Mouse (Mus musculus) liver, embryonic 14.5 days (tissue): Measurements from ENCODE around the gene Igsf21. TPM values are rescaled to one million over a fixed set of nuclear protein-coding genes. Genes with fewer than 3 reads are reported as not detected.
A peak's percentile ranks its signal among the peaks of the same experiment; 100 is the strongest.

Experiments used
- ATAC-seq: fragments of 200-750 bp; cut with Nextera tagmentation; 2 replicates; pipeline ENCODE4 v1.8.0; 2017; ENCODE audit warnings: moderate number of reproducible peaks, mild to moderate bottlenecking, moderate library complexity; ENCODE audit not compliant: insufficient read depth
- DNase-seq, 3 experiments: peaks; one replicate each; pipeline ENCODE4 v3.0.0-alpha.2; 2012 to 2013; ENCODE audit warnings: low read depth in 3 of 3, low spot score in 3 of 3
- H3K27ac ChIP-seq: fragments of 300-500 bp; sonication (generic); 2 replicates; pipeline ENCODE4 v1.5.1; 2014; ENCODE audit warnings: moderate library complexity, mild to moderate bottlenecking, control low read depth, inconsistent platforms
- H3K27me3 ChIP-seq: fragments of 300-500 bp; sonication (generic); 2 replicates; pipeline ENCODE4 v1.6.1; 2014; ENCODE audit warnings: mild to moderate bottlenecking, low read length, moderate library complexity; ENCODE audit not compliant: control insufficient read depth, insufficient read depth
- H3K36me3 ChIP-seq: fragments of 300-500 bp; sonication (generic); replicated peaks from 2 replicates; pipeline ENCODE4 v1.6.1; 2014; ENCODE audit warnings: low read depth; ENCODE audit not compliant: control insufficient read depth, insufficient read depth
- H3K4me1 ChIP-seq, 2 experiments: fragments of 200-500 bp in 1 of 2; fragments of 300-500 bp in 1 of 2; sonication (generic) in 1 of 2; replicated peaks; 2 replicates each; pipeline ENCODE4 v1.6.1; 2012 to 2014; ENCODE audit warnings: antibody characterized with exemption in 1 of 2, inconsistent platforms in 1 of 2, low read length in 1 of 2; ENCODE audit not compliant: control insufficient read depth in 2 of 2, insufficient read depth in 2 of 2
- H3K4me2 ChIP-seq: fragments of 300-500 bp; sonication (generic); 2 replicates; pipeline ENCODE4 v1.6.1; 2014; ENCODE audit warnings: low read depth, mild to moderate bottlenecking, control low read depth, moderate library complexity
- H3K4me3 ChIP-seq, 2 experiments: fragments of 200-500 bp in 1 of 2; fragments of 300-500 bp in 1 of 2; sonication (generic) in 1 of 2; 2 replicates each; pipeline ENCODE4 v1.5.1; 2012 to 2014; ENCODE audit warnings: low read depth in 2 of 2, low read length in 2 of 2, mild to moderate bottlenecking in 2 of 2, control low read depth in 1 of 2, inconsistent platforms in 1 of 2, moderate library complexity in 1 of 2; ENCODE audit not compliant: insufficient read depth in 1 of 2
- H3K9ac ChIP-seq: fragments of 300-500 bp; sonication (generic); replicated peaks from 2 replicates; pipeline ENCODE4 v1.6.1; 2014; ENCODE audit warnings: mild to moderate bottlenecking, control low read depth, moderate library complexity
- H3K9me3 ChIP-seq: fragments of 300-500 bp; sonication (generic); 2 replicates; pipeline ENCODE4 v1.6.1; 2016; ENCODE audit warnings: low read length, mixed read lengths; ENCODE audit not compliant: control insufficient read depth
- CTCF ChIP-seq: IDR thresholded peaks from 2 replicates; pipeline ENCODE4 v1.5.1; 2016; ENCODE audit warnings: antibody characterized with exemption, low read depth, control low read depth
- EP300 ChIP-seq: IDR thresholded peaks from 2 replicates; pipeline ENCODE4 v1.6.1; 2016; ENCODE audit warnings: antibody characterized with exemption, low read depth
- WGBS: fragments of 180-500 bp; shearing (Covaris S2); extraction: QIAGEN DNeasy Blood & Tissue Kit; methylation state at CpG from one replicate; pipeline ENCODE4 v1.1.7; 2014; ENCODE audit not compliant: insufficient replicate concordance; 5-methylcytosine and 5-hydroxymethylcytosine counted together
- polyA plus RNA-seq, 2 experiments: library from polyadenylated mRNA; depleted of rRNA in 1 of 2; stranded (reverse) in 1 of 2; unstranded in 1 of 2; fragments of >200 nt; fragmentation: Nextera tagmentation in 1 of 2; extraction: Ambion mirVana in 1 of 2; gene quantifications; 2 replicates each; pipeline versions ENCODE4 v1.2.1 to v1.2.3; 2012 to 2014

Igsf21 gene
- polyA plus RNA-seq, 2 experiments = 0.18 TPM; not detected in 1

DNA sequence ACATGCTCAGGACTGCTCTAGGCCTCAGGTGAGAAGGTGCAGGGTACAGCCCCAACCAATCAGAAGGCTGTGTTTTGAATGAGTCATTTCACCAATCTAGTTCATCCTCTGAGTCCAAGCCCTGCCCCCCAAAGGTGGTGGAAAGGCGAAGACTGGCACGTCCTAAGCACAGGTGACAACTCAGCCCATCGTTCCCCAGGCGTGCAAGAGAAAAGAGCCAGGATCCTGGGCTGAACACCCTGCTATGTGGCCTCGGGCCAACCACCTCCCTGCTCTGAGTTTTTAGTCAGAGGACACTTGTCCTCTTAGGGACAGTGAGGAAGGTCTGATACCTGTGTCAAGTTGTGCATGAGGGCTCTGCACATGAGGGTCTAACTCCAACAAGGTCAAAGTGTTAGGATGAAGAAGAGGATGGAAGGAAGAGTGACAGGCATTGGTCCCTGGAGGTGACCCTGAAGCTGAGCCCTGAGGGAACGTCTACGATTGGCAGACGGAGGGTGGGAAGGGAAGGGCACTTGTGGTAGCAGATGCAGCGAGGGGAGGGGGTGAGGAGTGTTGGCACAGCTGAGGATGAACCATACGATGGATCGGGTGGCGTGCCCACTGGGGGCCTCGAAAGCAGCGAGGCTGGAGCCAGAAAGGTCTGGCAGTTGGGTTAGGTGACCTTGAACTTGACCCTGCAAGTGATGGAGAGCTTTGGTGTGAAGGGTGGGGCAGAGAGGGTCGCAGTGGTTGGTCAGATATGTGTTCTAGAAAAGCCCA lies 99.3 kb downstream of the Igsf21 start:
- H3K27ac ChIP-seq = no peak overlapping the region
- no peaks in the 10 kb centered on the region for H3K27me3 ChIP-seq
- ATAC-seq (no peak), DNase-seq (no peak)
- no peaks in the 10 kb centered on the region for H3K4me1 ChIP-seq
- H3K9ac ChIP-seq = no peak overlapping the region
- H3K36me3 ChIP-seq = no peaks in the 10 kb centered on the region
- H3K4me3 ChIP-seq = no peak overlapping the region
- TF ChIP-seq CTCF (no peak), EP300 (no peak)
- WGBS = 59% methylated on average over 15 of the region's 15 CpGs
- H3K9me3 ChIP-seq = no peaks in the 10 kb centered on the region
- no peak overlapping the region for H3K4me2 ChIP-seq

DNA sequence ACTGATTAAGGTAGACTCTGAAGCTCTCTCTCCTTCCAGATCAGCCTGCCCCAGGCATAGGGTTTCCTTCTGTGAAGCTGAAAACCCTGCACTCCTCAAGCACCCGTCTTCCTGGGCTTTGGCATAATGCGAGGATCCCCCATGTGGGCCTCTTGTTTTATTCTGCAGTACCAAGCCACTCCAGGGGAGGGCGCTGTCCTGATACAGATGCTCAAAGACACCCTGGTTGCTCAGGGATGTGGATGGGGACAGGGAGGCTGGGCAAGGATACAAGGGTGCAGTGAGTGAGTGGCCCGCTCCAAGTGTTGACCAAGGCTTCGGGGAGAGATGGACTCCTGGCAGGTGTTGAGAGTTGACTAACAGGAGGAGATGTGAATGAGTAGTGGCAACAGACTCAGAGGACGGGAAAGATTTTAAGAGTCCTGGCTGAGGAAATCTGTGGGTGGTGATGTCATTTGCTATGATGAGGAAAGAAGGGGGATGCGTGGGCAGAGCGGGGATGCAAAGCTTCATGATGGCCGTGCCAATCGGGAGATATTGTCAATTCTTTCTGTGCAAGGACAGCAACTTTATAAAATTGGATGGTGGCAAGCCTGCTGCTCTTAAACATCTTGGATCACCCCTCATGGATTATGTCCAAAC lies 102.6 kb downstream of the Igsf21 start:
- no peaks in the 10 kb centered on the region for H3K36me3 ChIP-seq
- H3K4me2 ChIP-seq = no peak overlapping the region
- no peaks in the 10 kb centered on the region for H3K9me3 ChIP-seq
- no peak for DNase-seq
- TF ChIP-seq EP300 (no peak), CTCF (peak; percentile 35; the same call in 1 of the 2 replicates)
- H3K4me3 ChIP-seq = no peak overlapping the region
- H3K27me3 ChIP-seq = no peaks in the 10 kb centered on the region
- ATAC-seq = no peak
- H3K9ac ChIP-seq = no peak overlapping the region
- no peak overlapping the region for H3K27ac ChIP-seq
- H3K4me1 ChIP-seq = no peaks in the 10 kb centered on the region
- WGBS = 69% methylated on average over 10 of the region's 10 CpGs

DNA sequence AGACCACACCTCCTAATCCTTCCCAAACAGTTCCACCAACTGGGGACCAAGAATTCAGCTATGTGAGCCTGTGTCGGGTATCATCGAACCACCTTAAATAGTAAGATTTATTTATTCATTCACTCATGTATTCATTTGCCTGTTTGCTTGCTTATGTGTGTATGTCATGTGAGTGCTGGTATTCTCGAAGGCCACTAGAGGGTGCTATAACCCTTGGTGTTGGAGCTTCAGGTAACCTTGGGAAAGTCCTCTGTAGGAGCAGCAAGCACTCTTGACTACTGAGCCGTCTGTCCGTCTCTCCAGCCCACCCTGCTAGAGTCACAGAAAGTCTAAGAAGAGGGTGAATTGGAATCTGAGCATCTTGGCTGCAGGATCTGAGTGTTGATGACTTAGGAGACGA lies 103.4 kb downstream of the Igsf21 start:
- H3K9ac ChIP-seq = no peak overlapping the region
- ATAC-seq = no peak
- no peaks in the 10 kb centered on the region for H3K4me1 ChIP-seq
- DNase-seq = no peak
- H3K36me3 ChIP-seq = no peaks in the 10 kb centered on the region
- H3K4me2 ChIP-seq = no peak overlapping the region
- no peak overlapping the region for H3K4me3 ChIP-seq
- no peak for TF ChIP-seq EP300
- 0 out of 2 replicates have a peak, but pooled peaks have one; percentile 29 for TF ChIP-seq CTCF
- no peaks in the 10 kb centered on the region for H3K9me3 ChIP-seq
- no peaks in the 10 kb centered on the region for H3K27me3 ChIP-seq
- H3K27ac ChIP-seq = no peak overlapping the region
- WGBS = 68% methylated on average over 6 of the region's 6 CpGs

DNA sequence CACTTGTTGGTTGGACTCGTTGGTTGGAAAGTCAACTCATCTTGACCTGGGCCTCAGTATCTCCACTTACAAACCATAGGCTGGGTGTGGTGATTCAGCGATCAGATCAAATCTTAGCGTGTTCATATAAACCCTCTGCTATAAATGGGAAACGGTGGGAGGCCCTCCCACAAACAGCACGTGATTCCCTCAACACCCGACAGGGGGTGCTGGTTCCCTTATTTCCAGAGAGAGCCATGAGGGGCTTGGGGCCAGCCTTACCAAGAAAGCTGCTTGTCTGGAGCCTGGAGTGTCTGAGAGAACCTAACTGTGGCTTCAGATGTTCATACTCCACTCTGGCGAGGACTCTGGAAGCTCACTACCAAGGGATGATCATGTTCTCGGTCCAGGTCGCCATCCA lies 106.1 kb downstream of the Igsf21 start:
- Histone ChIP-seq H3K9me3 (no peaks in the 10 kb centered on the region), H3K36me3 (no peaks in the 10 kb centered on the region), H3K9ac (no peak overlapping the region), H3K4me1 (no peaks in the 10 kb centered on the region), H3K4me2 (no peak overlapping the region), H3K4me3 (no peak overlapping the region), H3K27me3 (no peaks in the 10 kb centered on the region), H3K27ac (no peak overlapping the region)
- no peak for TF ChIP-seq EP300
- no peak for TF ChIP-seq CTCF
- no peak for ATAC-seq
- DNase-seq = no peak
- WGBS = 56% methylated on average over 9 of the region's 9 CpGs

DNA sequence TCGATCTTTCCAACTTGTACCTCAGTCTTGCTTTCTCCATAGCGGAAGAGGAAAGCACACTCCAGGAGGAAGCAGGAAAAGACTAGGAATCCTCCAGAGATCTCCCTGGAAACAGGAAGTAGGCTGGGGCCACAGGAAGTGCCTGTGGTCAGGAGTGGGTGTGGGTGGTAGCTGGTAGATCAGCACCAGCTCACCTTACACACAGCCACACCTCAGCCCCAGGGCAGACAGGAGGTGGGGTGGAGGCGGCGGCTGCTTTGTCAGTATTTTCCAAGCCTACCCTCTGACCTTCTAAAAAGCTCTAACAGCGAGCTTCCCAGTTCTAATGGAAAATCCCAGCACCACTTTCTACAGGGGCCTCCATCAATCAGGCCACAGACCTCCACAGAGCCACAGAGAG lies 107.7 kb downstream of the Igsf21 start:
- Histone ChIP-seq H3K36me3 (no peaks in the 10 kb centered on the region), H3K9ac (no peak overlapping the region), H3K27ac (no peak overlapping the region), H3K27me3 (no peaks in the 10 kb centered on the region), H3K4me1 (no peaks in the 10 kb centered on the region), H3K4me2 (no peak overlapping the region), H3K4me3 (no peak overlapping the region), H3K9me3 (no peaks in the 10 kb centered on the region)
- no peak for TF ChIP-seq CTCF
- TF ChIP-seq EP300 = no peak
- whole genome bisulfite sequencing = 33% methylated on average over 5 of the region's 5 CpGs
- ATAC-seq (no peak), DNase-seq (no peak)
